Mouse (Mus musculus) ES-E14 (cell line): Measurements from ENCODE around the gene Fosb.

Experiments
- CHD2 ChIP-seq: IDR thresholded peaks from 2 replicates; pipeline ENCODE4 v1.6.1; 2014; ENCODE audit warnings: mild to moderate bottlenecking, low read depth, low read length, inconsistent platforms
- HCFC1 ChIP-seq: IDR thresholded peaks from 2 replicates; pipeline ENCODE4 v1.6.1; 2012; ENCODE audit warnings: low read length, inconsistent platforms, borderline replicate concordance; ENCODE audit not compliant: insufficient read depth
- MAFK ChIP-seq: IDR thresholded peaks from 2 replicates; pipeline ENCODE4 v1.6.1; 2014; ENCODE audit warnings: mild to moderate bottlenecking, low read depth, low read length, inconsistent platforms; ENCODE audit not compliant: insufficient read depth
- ZC3H11A ChIP-seq: IDR thresholded peaks from 2 replicates; pipeline ENCODE4 v1.6.1; 2012; ENCODE audit warnings: low read depth, mild to moderate bottlenecking, inconsistent platforms, low read length, borderline replicate concordance
- ZNF384 ChIP-seq: IDR thresholded peaks from 2 replicates; pipeline ENCODE4 v1.6.1; 2012; ENCODE audit warnings: low read depth, low read length, inconsistent platforms

DNA sequence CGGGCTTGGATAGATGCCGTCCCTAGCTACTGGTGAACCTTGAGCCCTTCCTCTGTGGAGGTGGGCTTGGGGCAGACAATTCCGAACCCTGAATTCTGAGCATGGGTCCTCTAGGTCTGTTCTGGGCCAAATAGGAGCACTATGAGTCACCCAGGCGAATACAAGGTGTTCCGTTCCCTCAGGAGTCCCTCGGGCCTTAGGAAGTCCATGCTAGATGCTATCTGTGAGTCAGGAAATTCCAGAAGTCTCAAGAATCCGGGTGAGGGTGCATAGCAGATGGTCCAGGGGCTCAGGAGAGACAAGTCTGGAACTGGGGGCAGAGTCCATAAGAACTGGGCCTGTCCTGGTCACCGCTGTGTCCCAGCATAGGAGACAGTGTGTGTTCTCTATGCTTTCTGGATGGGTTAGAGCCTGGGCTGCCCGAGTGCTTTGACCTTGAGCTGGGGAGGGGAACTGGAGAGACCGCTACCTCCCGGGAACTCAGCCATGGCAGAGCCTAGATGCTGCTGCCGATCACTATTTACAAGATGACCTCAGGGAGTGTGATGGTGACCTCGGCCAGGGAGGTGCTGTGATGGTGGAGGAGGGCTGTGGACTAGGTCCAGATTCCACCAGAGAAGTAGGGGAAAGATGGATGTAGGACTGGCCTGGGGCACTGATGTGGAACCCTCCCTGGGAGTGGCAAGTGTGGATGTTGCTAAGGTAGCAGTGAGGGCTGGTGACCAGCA, 39.5 kb upstream of the Fosb start:
- TF ChIP-seq ZNF384 (no peak), CHD2 (no peak), MAFK (no peak), HCFC1 (no peak), ZC3H11A (no peak)
